Mouse (Mus musculus) embryonic stem cell, embryonic (primary cell): Measurements from ENCODE around the gene Ahcyl1.

Experiments used
- CTCF ChIA-PET, 4 experiments: fragments of 300-600 bp in 2 of 4; fragments of 350-600 bp in 2 of 4; sonication (Branson Sonifier 250); formaldehyde crosslinking; loops; one replicate each; lab custom pipeline; 2022; ENCODE audit warnings: inconsistent platforms in 2 of 4; lab: Charles Lee
- POLR2A ChIA-PET, 4 experiments: fragments of 300-600 bp in 2 of 4; fragments of 350-600 bp in 2 of 4; sonication (Branson Sonifier 250); formaldehyde crosslinking; loops; one replicate each; lab custom pipeline; 2022; ENCODE audit warnings: antibody characterized with exemption in 4 of 4, inconsistent platforms in 1 of 4; lab: Charles Lee

Ahcyl1 gene

DNA sequence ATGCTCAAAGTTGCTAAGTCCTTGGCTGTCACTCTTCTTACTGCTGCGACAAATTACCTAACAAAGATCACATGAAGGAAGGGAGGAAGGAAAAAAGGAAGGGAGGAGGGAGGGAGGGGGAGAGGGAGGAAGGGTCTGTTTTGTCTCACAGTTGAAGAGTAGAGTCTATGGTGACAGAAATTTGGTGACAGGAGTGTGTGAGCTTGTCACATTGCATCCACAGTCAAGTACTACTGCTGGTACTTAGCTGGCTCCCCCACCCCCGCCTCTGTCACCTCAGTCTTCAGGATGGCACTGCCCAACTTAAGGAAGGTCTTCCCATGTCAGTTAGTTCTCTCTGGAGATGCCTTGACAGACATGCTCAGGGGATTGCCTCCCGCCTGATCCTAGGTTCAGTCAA, 60.1 kb downstream of the Ahcyl1 start:
- POLR2A ChIA-PET = interaction anchor here in 2 of 4 experiments (0.6 to 1.5 kb wide), 3 partner anchors 14 to 477 kb away, joined by 3 to 5 read pairs (median 4); no protein-coding TSS in a partner anchor
- CTCF ChIA-PET = no interaction called here

DNA sequence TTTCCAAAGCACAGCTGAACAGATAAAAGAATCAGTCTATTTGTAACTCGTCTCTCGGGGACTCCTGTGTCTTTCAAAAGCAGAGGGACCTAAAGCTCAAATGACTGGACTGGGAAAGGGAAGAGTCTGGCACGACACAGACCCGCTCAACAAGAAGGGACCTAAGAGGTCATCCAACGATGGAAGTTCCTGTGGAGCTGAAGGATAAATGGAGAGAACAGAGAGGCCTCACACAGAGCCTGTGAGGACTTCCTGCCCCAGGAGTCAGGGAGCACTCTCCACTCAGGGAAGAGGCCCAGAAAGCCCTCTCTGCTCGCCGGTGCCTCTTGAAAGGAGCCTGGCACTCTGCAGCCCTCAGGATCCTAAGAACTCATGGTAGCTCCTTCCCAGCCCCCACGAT, 60.5 kb downstream of the Ahcyl1 start:
- POLR2A ChIA-PET = interaction anchor here in 2 of 4 experiments (0.6 to 1.5 kb wide), 4 partner anchors 15 to 478 kb away, joined by 3 to 5 read pairs (median 4); partner anchors contain the start of gene Alx3 (in 1 of the 2)

DNA sequence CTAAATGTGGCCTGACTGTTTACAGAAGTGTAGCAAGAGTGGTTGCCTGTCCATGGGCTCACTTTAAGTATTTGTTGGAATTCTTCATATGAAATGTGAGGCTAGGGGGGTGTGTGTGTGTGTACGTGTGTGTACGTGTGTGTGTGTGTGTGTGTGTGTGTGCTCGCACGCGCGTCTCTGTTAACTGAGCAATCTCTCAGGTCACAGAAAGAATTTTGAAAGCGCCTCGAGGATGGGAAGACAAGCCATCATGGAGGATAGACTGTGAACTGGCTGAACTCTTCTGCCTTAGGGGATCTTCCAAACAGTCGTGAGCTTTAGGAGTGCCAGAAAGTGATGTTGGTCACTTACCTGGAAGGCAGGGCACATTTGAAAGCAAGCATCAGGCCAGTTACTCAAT, 62.5 kb downstream of the Ahcyl1 start:
- POLR2A ChIA-PET = interaction anchor here in 1 of 4 experiments (1.1 kb wide), 1 partner anchor 62 kb away, joined by 3 read pairs; no protein-coding TSS in a partner anchor
- CTCF ChIA-PET = no interaction called here

More for the DNA sequence above, 60.5 kb downstream of the Ahcyl1 start:
- CTCF ChIA-PET = interaction anchor here in 1 of 4 experiments (0.6 kb wide), 1 partner anchor 463 kb away, joined by 5 read pairs; no protein-coding TSS in a partner anchor

DNA sequence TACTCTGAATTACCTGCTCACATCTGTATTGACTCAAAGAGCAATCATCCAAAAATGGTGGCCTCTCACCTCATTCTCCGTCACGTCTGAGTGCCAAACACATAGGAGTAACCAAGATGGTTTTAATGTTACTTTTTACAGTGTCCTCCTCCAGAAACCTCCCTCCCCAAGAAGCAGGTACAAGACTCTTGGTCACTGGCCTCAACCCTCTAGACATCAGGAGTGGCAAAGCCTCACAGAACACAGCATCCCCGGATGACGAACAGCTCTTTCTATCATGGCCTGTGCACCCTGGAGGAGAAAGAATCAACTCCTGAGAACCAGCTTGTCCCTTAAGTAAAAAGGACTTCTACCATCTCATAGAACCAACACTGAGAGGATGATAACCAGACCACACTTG, 63.6 kb downstream of the Ahcyl1 start:
- ChIA-PET POLR2A (no interaction called here), CTCF (no interaction called here)

DNA sequence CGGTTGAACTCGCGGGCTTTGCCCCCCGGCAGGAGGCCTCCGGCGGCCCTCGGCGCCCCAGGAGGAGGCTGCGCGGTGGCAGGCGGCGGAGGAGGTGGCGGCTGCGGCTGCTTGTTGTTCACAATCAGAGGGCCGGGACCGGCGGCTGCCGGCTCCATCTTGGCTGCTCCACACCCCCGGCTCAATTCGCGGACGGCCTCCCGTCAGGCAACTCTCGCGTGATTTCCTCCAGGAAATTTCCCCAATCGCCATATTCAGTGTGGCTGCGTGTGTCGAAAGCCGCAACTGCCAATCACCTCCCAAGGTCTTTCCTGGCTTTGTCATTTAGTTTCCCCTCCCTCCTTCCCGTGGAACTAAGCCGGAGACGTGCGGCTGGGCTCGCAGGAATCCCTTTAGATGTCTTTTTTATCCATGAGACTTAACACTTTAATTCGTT, 64.8 kb downstream of the Ahcyl1 start, which contains the start of gene Strip1:
Gene Strip1, minus strand, starts transcription at position 172 of the 436 bp plus-strand sequence.
- ChIA-PET POLR2A (interaction anchor here in 1 of 4 experiments (0.9 to 1.4 kb wide), 3 partner anchors 19 to 64 kb away, joined by 3 read pairs; no protein-coding TSS in a partner anchor), CTCF (interaction anchor here in 1 of 4 experiments (0.6 kb wide), 1 partner anchor 232 kb away, joined by 3 read pairs; no protein-coding TSS in a partner anchor)

DNA sequence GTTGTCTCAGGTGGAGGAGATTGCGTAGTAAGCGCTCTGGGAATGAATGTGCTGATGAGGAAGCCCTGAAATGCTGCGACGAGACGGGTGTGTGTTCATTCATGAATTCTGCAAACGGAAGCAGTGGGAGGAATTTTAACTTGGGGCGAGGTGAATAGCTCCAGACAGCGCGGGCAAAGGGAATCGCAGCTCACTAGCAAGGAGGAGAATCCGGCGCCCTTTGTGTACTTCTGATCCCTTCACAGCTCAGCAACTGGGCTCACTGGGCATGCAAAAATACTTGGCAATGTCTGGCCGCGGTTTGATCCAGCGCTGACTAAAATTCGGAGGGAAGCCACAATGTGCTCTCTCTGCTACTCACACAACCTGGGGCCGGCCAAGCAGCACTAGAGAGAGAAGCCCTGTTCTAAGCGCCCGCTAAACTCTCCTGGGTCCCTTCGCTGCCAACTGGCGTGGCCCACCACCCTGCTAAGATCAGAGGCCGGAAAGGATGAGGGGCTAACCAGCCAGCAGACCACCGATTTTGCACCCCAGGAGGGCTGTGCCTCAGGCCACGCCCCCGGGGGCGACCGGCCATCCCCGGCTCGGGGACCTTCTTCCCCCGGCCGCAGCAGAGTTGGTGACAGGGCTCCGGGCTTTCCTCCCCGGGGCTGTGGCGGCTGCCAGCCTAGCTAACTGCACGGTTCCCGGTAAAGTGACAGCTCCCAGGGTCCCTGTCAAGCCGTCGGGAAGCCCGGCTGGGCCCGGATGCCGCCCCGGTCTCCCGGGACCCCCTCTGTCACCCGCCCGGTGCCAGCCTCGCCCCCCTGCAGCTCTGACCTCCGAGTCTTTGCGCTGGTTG, 65.5 kb downstream of the Ahcyl1 start, which contains the start of gene Gm10961:
Gene Gm10961, plus strand, starts transcription at position 641 of the 841 bp plus-strand sequence.
- POLR2A ChIA-PET = interaction anchor here in 3 of 4 experiments (0.6 to 1.4 kb wide), 8 partner anchors 16 to 459 kb away, joined by 3 to 6 read pairs (median 3); partner anchors contain the start of gene Rbm15 (in 2 of the 3)
- CTCF ChIA-PET = interaction anchor here in 1 of 4 experiments (0.6 kb wide), 1 partner anchor 233 kb away, joined by 3 read pairs; no protein-coding TSS in a partner anchor

DNA sequence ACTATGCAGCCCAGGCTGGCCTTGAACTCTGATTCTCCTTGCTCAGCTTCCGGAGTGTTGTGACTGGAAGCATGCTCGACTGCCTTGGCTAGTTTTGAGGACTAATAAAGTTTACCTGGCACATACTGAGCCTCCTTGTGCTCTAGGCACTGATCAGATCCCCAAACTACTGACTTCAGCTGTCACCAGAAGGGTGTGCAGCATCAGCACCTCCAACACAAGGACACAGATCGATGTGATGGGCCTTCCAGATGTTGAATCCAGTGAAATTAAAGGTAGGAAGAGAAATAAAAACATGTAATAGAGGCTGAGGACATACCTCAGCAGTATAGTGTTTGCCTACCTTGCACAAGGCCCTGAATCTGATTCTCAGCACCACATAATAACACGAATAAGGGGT, 66.9 kb downstream of the Ahcyl1 start:
- CTCF ChIA-PET = interaction anchor here in 2 of 4 experiments (0.6 to 1.3 kb wide), 3 partner anchors 16 to 250 kb away, joined by 3 to 4 read pairs (median 3); no protein-coding TSS in a partner anchor
- POLR2A ChIA-PET = interaction anchor here in 1 of 4 experiments (0.6 to 1.0 kb wide), 3 partner anchors 33 to 372 kb away, joined by 3 read pairs; no protein-coding TSS in a partner anchor

DNA sequence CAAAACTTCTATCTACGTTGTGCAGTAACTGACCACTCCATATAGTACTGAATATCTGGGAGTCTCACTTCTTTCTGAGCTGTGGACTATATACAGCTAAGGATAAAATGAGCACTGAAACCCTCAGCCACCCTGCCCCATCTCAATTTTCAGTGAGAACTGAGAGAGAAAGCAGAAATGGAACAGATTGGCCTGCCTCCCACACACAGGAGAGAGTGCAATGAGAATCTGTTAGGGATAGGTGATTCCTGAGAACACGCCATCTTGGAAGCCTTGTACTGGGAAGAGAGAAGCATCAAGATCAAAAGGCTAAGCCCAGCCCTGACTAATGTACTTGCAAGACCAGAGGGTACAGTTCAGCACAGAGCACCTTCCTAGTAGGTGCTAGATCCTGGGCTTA, 67.8 kb downstream of the Ahcyl1 start:
- ChIA-PET CTCF (interaction anchor here in 2 of 4 experiments (0.6 to 1.3 kb wide), 3 partner anchors 15 to 249 kb away, joined by 3 to 4 read pairs (median 3); no protein-coding TSS in a partner anchor), POLR2A (interaction anchor here in 2 of 4 experiments (0.6 to 1.1 kb wide), 5 partner anchors 11 to 542 kb away, joined by 3 read pairs; no protein-coding TSS in a partner anchor)

DNA sequence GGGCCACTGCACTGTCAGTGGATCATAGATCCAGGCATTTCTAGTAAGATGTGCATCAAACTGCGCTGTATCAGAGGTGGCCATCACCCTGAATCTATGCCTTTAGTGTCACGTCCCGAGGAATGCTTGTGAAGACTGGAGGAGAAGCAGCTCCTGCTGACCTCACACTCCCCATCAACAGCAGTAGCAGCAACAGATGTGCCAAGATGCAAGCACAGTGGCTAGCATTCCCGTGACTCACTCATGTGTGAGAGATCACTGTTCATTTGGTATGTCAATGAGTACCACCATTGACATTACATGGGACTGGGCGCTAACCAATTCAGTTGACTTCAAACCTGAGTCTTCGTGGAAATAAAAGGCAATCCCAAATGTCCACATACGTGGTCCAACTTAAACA, 68.7 kb downstream of the Ahcyl1 start:
- ChIA-PET CTCF (no interaction called here), POLR2A (no interaction called here)

DNA sequence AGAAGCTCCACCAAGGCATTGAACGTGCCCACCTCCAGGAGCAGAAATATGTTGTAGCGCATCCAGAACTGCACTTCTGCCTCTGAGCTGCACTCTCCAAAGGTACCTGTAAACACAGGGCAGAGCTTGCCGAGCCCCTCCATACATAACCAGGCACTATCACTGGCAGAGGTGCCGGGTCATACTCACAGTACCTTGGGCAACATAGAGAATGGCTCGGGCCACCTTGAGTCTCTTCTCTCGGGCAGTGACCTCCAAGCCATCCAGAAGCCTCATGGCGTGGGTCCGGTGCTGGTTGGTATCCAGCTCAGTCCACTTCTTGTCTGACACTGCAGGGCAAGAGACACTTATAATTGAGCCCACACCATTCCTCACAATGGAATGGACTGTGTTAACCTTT, 69.6 kb downstream of the Ahcyl1 start:
- CTCF ChIA-PET = interaction anchor here in 2 of 4 experiments (0.6 to 0.8 kb wide), 2 partner anchors 14 to 302 kb away, joined by 3 read pairs; no protein-coding TSS in a partner anchor
- POLR2A ChIA-PET = interaction anchor here in 1 of 4 experiments (1.3 kb wide), 1 partner anchor 14 kb away, joined by 3 read pairs; no protein-coding TSS in a partner anchor

DNA sequence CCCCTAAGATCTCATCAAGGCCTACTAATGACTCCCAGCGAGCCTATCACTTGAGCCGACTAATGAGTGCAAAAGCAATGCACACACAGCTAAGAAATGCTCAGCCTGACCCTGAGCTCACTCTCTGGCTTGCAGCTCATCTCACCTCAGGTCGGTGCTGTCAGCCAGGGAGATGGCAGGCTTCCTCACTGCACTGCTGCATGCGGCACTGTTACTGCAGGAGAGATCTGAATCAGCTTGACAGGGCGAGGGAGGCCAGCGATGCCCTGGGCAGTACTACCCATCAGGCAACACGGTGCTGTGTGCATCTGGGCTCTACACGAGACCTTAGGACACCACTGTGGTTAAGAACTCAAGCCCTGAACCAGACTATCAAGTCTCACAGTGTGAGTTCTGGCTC, 70.8 kb downstream of the Ahcyl1 start:
- ChIA-PET POLR2A (interaction anchor here in 2 of 4 experiments (1.2 to 1.3 kb wide), 2 partner anchors 9 to 13 kb away, joined by 3 read pairs; no protein-coding TSS in a partner anchor), CTCF (interaction anchor here in 2 of 4 experiments (0.7 to 1.4 kb wide), 2 partner anchors 9 to 10 kb away, joined by 4 to 5 read pairs; no protein-coding TSS in a partner anchor)

DNA sequence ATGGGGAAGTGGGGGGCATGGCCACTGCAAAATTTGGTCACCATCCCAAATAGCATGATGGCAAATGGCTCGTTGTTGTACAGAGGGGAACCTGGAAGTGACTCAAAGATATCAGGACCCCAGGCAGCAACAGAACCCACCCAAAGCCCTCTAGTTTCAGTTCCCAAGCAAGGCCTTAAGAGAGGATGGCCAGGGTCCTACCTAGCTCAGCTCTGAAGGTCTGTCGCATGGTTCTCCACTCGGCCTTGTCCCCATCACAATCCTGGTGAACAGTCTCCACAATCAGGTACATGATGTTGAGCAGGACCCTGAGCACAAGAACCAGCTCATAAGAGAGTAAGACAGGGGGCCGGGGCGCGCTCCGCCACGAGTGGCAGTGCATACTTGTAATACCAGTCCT, 71.9 kb downstream of the Ahcyl1 start:
- ChIA-PET CTCF (interaction anchor here in 1 of 4 experiments (0.9 kb wide), 1 partner anchor 19 kb away, joined by 3 read pairs; no protein-coding TSS in a partner anchor), POLR2A (interaction anchor here in 1 of 4 experiments (1.2 to 1.7 kb wide), 2 partner anchors 8 to 24 kb away, joined by 3 read pairs; no protein-coding TSS in a partner anchor)

DNA sequence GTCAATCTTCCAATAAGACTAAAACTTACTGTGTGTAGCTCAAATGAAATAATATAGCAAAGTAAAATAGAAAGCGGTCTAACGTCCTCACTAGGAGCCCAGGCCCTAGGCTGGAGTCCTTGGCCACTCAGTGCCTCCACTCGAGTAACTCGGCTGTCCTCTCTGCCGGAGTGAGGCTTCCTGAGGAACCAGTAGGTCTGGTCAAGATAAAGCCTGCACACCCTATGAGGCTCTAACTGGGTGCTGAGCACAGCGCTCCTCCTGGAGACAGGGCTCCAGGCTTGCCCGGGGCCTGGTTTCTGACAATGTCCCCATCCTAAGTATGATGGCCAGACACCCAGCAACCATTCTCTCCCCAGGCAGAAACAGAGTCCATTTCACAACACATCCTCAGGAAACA, 73.8 kb downstream of the Ahcyl1 start:
- ChIA-PET POLR2A (no interaction called here), CTCF (interaction anchor here in 1 of 4 experiments (1.5 kb wide), 1 partner anchor 17 kb away, joined by 5 read pairs; no protein-coding TSS in a partner anchor)

DNA sequence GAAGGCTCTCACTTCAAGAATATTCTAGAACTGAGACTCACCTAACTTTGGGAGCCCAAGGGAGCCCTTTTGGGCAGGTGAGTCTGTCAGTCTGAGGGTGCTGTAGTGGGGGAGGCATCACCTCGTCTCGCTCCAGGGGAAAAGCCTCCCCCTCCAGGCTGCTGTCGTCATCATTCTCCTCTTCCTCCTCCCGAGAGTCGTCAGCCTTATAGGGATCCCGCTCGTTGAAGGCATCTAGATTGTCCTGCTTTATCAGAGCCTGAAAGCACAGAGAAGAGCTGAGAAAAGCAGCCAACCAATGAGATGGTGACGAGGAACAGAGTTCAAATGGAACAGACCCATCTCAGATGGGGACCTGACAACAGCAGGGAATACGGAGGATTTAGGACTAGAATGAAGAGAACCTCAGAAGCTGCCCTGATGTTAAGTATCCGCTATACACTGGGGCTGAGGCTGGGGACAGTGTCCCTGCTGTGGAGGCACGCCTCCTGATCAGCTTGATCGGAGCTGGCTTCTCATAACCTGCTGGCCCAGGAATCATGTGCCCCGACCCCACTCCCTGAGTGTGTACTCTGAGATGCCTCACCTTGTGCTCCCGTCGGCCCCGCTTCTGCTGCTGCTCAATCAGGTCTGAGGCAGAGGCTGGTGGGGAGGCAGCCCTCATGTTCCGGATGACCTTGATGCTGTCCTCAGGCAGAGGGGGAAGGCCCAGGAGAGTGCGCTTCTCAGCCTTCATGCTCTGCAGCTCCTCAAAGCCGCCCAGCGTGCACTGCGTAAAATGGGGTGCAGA, 74.9 kb downstream of the Ahcyl1 start:
- CTCF ChIA-PET = interaction anchor here in 1 of 4 experiments (1.1 to 1.5 kb wide), 3 partner anchors 15 to 246 kb away, joined by 3 to 5 read pairs (median 3); no protein-coding TSS in a partner anchor
- POLR2A ChIA-PET = no interaction called here

DNA sequence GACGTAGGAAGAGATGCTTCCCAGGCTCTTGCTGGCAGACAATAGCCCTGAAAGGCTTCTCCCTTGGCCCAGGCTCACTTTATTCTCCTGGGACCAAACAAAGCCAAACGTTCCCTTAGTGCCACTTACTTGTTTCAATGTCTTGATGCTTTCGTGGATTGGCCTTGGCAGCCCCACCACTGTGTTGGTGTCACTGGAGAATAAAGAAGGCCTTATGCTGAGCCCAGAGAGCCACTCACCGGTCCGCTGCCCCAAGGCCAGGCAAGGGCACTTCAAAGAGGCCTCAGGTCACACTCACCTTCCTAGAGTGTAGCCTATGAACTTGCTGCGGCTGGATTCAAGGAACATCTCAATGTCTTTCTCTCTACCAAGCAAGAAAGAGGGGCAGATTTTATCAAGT, 76.4 kb downstream of the Ahcyl1 start:
- ChIA-PET POLR2A (no interaction called here), CTCF (no interaction called here)

DNA sequence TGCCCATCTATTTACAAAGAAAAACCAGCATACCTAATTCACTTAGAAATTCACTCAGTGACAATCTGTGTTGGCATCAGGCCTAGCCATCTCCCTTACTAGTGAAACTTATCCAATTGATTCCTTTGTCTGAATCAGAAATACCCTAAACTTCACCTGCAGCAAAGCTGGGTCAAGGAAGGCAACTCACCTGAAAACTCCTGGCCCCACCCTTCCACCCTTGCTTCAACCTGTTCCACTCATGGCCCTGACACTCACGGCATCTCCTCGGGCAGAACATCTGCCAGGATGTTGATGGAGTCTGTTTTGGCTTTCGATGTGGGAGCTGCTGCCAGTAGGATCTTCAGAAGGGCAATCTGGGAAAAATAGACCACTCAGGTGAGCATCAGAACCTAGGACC, 78.6 kb downstream of the Ahcyl1 start:
- ChIA-PET CTCF (interaction anchor here in 1 of 4 experiments (1.5 kb wide), 1 partner anchor 12 kb away, joined by 5 read pairs; no protein-coding TSS in a partner anchor), POLR2A (interaction anchor here in 2 of 4 experiments (0.6 to 1.0 kb wide), 2 partner anchors 11 to 215 kb away, joined by 3 read pairs; no protein-coding TSS in a partner anchor)
